Mouse (Mus musculus) gastrocnemius, adult 18-20 months (tissue): ENCODE data around the gene Tbl1x. TPM values are rescaled to one million over a fixed set of nuclear protein-coding genes. Genes with fewer than 3 reads are reported as not detected.

Source experiments
- DNase-seq: peaks from one replicate; pipeline ENCODE4 v3.0.0; 2021; ENCODE audit warnings: low spot score
- total RNA-seq, 2 experiments: library from RNA; stranded (reverse); gene quantifications; 2 replicates each; pipeline ENCODE4 v1.2.3; 2021

The Tbl1x gene
- total RNA-seq, 2 experiments from 2014 or later: 10.3 to 12.8 TPM

DNA sequence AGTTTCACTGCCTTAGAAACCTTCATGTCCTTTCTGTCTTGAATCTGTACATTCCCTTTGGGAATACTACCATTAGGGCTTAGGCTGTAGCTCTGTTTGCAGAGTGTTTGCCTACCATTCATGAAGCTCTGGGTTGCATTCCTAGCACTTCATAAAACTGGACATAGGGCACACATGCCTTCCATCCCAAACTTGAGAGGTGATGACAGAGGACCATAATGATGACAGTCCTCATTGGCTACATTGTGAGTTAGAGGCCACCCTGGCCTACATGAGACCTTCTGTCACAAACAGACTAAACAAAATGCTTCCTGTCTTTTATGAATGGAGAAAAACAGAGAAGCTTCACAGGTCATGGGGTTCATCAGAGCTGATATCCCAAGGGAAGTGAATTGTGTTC lies 33.2 kb downstream of the Tbl1x start:
- no peak for DNase-seq

GRCm38 (mm10) chrX:77544550-77544949 lies 33.7 kb downstream of the Tbl1x start:
- no peak for DNase-seq

DNA sequence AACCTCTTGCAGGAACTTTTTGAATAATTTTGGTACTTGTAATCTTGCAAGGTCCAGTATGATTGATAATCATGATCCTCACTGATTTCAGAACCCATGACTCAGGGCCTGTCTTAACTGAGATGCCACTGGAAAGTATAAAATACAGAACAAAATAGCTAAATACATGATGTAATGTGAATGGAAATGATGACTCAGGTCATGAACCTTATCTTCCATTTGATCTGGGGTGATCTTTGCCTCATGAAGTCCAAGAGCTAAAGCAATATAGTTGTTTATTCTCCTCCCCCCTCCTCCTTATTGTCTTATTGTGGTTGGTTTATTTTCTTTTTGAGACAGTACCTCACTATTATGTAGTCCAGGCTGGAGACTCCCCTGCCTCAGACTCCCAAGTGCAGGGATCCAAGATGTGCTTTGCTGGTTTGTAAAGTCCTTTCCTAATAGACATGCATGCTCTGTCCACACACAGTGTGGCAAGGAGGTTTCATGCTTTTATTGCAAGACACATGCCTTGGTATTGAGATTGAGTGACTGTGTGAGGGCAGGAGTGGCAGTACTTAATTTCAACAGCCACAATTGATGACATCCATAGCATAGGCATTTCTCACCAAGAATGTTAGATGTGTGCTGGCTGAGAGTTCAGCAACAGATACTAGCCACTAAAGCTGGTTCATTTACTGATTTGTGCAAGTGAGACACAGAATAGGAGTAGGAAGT lies 34.7 kb downstream of the Tbl1x start:
- DNase-seq: no peak

DNA sequence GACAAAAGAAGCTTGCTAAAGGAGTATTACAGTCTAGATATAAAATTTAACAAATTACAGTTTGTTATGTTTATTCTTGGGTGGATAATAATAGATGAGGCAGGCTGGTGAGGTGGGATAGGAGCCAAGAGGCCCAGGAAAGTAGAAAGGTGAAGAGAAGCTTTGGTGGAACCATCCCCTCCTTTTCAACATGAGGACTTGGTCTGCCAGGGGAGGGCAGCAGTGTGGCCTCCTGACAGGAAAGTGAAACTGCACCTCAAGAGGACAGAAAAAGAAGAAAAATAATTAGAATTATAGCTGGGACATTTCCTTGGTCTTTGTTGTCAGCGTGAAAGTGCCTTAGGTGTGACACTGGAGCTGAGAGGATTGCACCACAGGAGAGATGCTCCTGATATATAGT lies 35.6 kb downstream of the Tbl1x start:
- no peak for DNase-seq

DNA sequence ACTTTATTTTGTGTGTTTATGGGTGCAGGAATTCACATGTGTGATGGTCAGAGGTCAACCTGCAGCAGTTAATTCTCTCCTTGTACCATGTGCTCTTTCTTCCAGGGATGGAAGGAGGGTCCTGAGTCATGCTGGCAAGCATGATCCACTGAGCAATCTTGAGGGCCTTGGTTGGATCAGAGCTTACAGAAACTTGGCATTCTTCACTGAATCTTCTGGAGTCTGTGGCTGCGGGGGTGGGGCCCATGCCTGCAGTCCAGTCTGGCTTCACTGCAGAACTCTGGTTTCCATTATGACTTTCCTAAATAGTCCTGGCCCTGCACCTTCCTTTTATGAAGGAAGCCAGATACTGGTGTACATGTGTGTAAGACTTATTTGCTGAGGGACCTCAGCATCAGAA lies 38.1 kb downstream of the Tbl1x start:
- peak; percentile 40 for DNase-seq

DNA sequence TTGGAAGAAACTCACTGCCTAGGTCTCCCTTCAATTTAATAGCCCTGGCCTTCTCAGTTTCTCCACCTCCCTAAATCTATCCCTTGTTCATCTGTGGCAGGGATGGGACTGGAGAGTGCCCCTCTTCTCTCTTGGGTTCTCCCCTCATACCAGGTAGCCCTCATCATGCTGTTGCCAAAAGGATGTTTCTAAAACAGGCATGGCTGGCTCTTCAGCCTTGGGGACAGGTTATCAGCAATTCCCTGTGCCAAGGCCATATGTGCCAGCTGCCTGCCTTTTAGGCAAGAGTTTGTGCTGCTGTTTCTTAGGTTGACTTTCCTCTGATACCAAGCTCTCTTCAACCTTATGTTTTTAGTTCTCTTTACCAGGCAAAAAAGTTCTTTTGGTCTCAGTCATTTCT lies 39.6 kb downstream of the Tbl1x start:
- DNase-seq: no peak

DNA sequence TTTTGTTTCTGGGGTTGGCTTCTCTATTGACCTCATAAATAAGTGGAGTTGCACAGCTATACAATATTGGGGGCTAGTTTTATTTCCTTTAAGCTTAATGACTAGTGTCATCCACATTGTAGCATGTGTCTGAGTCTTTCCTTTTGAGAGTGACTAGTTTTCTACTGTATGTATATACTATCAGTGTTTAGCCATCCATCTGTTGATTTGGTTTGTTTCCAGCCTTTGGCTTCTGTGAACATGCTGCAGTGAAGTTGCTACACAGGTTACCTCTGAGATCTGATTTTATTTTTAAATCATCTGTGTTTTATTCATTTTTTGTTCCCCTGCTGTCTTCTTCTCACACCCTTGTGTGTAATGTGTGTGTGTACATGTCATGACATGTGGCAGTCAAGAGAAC lies 40.5 kb downstream of the Tbl1x start:
- no peak for DNase-seq

GRCm38 (mm10) chrX:77552088-77552487 lies 41.3 kb downstream of the Tbl1x start:
- no peak for DNase-seq

DNA sequence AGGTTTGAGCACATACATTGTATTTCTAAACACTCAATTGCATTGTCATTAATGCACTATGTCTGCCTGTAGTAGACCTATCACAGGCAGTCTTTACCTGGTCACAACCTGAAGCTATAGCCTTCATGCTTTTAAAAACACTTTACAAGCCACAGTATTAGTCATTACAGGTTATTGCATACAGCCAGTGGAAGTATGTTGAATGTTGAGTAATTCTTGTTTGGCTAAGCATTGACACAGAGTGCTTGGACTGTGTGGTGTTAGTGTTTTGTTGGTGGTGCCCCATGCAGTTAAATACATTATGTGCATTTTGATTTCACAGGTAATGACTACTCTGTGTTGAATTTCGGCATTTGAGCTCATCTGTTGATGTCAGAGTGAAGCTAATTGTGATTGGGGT lies 45.2 kb downstream of the Tbl1x start:
- DNase-seq: no peak

- no peak for DNase-seq
Observed at GRCm38 (mm10) chrX:77559199-77559881, 48.5 kb downstream of the Tbl1x start.

GRCm38 (mm10) chrX:77563616-77564015 lies 52.8 kb downstream of the Tbl1x start:
- DNase-seq: no peak

DNA sequence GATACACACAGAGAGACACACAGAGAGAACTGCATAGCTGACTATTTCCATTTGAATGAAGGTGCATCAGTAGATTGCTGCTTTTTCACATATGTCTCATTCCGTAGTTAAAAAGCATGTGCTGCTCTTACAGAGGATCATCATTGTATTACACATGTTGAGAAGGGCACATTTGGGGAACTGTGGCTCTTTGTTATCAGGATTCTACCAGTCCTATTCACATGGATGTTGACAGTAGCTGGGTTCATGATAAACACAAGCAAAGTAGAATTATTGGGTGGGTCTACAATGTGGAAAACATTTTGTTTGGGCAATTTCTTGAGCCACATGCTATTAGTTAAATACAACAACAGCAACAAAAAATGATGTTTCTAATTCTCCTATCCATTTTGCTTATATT lies 55.9 kb downstream of the Tbl1x start:
- no peak for DNase-seq

- no peak for DNase-seq
Observed at GRCm38 (mm10) chrX:77568013-77568412, 57.2 kb downstream of the Tbl1x start.

DNA sequence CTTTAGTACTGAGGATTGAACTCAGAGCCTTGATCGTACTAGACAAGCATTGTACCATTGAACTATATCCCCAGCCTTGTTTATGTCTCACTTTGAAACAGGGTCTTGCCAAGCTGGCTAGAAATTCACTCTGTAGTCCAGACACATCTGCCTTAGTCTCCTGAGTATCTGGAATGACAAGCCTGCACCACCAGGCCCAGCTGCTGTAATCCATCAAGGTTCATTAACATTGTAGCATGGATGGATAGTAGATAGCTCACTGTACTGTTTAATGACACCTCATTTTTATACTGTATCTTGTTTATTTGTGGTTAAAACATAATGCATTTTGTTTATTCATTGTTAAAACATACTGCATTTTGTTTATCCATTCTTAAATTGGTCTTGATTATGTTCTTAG lies 62.9 kb downstream of the Tbl1x start:
- DNase-seq: no peak

- DNase-seq: no peak
Observed at GRCm38 (mm10) chrX:77577108-77577507, 66.3 kb downstream of the Tbl1x start.

GRCm38 (mm10) chrX:77578172-77578571 lies 67.4 kb downstream of the Tbl1x start:
- DNase-seq: no peak

- peak; percentile 25 for DNase-seq
Observed at GRCm38 (mm10) chrX:77579964-77580363, 69.2 kb downstream of the Tbl1x start.

DNA sequence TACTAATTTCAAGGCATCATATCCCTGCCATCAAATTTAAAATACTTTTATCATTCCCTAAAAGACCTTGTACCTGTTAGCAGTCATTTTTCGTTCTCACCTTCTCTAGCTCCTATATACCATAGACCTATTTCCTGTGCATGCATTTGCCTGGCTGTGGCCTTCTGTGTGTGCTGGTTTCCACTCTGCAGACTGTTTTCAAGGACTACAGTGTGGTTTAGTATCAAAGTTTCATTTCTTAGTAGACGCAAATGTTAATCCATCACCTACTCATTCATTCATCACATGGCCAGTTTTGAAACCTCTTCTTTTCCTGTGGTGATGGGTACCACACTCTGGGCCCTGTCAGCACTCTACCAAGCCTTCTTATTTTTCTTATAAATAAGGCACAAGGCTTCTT lies 75.2 kb downstream of the Tbl1x start:
- DNase-seq: no peak

DNA sequence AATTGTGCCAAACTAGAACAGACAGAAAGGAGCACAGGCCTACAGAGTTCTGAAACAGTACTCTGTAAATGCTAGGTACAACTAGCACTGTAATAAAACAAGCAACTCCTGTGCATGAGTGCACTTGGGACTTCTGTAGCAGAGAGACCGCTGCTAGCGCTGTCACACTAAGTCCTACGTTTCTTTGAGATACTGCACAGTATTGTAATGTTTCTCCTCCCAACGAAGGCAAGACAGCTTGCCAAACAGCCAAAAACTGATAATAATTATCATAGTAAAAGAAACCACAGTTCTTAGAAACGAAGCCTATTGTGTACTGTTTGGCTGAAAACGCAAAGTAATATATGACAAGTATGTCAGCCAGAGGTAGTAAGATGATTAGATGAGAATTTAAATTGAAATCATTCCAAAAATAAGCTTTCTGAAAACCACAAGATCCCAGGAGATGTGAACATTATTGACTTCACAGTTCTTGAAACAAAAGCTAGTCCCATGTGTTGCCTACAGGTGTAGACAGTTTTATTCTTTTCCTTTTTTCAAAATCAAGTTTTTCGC lies 83.9 kb downstream of the Tbl1x start:
- DNase-seq: no peak

DNA sequence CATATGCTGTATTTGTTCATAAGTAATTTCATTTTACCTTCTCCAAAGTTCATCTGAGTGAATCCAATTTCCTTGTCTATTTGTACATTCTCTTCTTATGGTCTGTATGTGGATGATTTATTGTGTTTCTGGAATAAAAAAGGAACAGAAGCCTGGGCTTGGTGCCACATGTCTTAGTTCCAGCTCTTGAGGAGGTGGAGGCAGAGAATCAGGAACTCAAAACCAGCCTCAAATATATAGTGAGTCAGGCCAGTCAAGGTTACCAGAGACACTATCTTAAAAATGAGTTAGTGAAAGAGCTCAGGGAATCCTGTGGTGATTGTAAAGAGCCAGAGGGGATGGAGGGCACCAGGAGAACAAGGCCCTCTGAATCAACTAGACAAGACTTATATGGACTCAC lies 86.9 kb downstream of the Tbl1x start:
- no peak for DNase-seq

DNA sequence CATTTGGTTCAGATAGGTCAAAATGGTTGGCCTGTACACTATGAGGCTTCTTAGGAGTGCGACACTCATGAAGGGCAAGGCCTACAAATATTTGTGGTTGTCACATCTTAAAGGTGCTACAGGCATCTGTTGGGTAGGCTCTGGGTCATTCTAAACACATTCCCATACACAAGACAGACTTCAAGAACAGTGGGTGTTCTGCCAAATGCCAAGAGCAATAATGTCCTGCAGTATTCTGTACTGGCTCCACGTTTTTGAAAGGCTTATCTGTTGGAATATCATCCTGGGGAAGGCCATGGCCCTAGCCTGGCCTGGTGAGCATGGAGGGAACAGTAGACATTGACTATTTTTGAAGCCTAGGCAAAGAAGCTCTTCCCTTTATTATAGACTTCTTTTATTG lies 87.9 kb downstream of the Tbl1x start:
- DNase-seq: no peak

GRCm38 (mm10) chrX:77603496-77604258 lies 92.9 kb downstream of the Tbl1x start:
- DNase-seq: no peak
